Mouse (Mus musculus) MEL-GATA-1-ER (cell line): ENCODE results near the gene Mis12.

ENCODE experiments used
- DNase-seq: peaks from one replicate; pipeline ENCODE4 v3.0.0-alpha.2; 2012; ENCODE audit warnings: low read depth; ENCODE audit errors: extremely low read depth

The Mis12 gene

GRCm38 (mm10) chr11:71019201-71020068, at the start of gene Mis12, which contains the start of gene Derl2:
Gene Mis12 (plus strand): TSS chr11:71019611.
Gene Derl2 (minus strand): TSS chr11:71019841.
- peak; percentile 99 for DNase-seq

GRCm38 (mm10) chr11:70969821-70970559, 49.4 kb upstream of the Mis12 start, which contains the start of the genes Nup88 and Rpain:
Gene Nup88 (minus strand): TSS chr11:70969973.
Gene Rpain (plus strand): TSS chr11:70970213.
- DNase-seq = peak; percentile 96

- DNase-seq = peak; percentile 98
These were observed 48.6 kb upstream of the Mis12 start for GRCm38 (mm10) chr11:70970560-70971540.

GRCm38 (mm10) chr11:70972586-70972985, 46.8 kb upstream of the Mis12 start:
- DNase-seq = no peak

- no peak for DNase-seq
These were observed 45.5 kb upstream of the Mis12 start for GRCm38 (mm10) chr11:70973947-70974346.

- DNase-seq = no peak
These were observed 44.2 kb upstream of the Mis12 start for GRCm38 (mm10) chr11:70975193-70975592.

DNA sequence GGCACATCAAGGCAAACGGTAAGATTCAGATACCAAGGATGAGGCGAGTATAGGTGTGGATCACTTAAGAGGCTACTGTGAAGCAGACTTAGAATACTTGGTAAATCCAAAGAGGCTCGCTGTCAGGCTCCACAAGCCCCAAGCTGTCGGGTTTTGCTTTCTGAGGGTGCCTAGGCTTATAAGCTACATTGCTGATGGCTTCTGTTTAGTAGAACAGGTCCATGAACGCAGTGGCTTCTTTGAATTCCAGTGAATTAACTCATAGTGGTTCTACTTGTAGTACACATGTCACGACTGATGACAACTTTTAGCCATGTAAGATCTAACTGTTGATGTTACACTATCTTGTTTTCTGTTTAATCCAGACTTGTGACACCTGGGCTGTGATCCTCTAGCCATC, 42.1 kb upstream of the Mis12 start:
- no peak for DNase-seq

DNA sequence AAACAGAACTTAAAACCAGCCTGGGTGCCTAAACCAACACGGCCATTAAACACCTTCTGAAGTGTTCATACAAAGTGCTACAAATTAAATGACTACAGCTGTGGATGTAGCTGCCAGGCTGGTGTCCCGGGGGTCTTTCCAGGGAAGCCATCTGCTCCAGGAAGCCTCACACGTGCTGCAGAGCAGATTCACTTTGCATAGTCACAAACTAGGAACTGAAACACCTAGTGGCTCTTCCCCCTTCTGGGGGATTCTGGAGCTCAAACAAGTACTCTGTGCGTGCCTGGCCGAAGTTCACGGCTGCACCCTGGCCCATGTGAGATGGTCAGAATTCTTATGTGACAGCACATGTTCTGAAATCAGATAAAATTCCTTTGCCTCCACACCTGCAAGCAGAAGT, 39.2 kb upstream of the Mis12 start:
- no peak for DNase-seq

DNA sequence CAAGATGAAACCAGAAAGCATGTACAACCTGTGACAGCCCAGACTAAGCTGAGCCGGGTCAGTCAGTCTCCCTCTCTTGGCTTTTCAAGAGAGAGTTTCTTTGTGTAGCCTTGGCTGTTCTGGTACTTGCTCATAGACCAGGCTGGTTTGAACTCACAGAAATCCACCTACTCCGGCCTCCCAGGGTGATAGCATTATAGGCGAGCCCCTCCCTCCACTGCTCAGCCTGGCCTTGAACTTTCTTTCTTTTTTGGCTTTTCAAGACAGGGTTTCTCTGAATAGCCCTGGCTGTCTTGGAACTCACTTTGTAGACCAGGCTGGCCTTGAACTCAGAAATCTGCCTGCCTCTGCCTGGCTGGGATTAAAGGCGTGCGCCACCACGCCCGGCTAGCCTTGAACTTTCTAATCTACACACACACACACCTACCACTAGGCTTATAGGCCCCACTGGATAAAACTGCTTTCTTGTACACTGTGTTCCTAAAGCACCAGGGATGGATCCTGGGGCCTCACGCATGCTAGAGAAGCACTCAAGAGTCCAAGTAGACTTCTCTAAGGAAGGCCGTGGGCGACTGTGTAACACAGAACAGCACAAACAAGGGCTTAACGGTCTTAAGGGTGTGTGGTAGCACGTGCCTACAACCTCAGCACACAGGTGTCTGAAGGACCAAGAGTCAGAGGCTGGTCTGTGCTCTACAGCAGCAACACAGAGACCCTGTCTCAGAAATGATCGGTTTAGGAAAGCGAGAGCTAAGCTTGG, 38.5 kb upstream of the Mis12 start:
- DNase-seq = no peak

DNA sequence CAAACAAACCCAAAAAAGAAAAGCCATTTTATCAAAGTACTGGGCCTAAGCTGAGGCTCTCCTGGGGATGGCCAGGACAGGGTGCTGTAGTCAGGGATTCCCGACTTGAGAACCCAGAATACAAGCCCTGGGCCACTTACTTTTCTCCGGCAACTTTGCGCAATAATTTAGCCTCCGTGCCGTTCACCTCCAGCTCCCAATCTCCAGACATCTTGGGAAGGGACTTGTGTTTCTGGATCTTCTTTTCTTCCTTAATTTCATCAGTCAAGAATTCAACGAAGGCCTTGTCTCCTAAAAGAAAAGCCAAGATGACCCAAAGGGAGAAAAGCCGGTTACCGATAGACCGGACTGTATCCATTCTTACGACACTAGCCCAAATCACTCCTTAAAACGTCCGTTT, 37.4 kb upstream of the Mis12 start:
- DNase-seq = no peak

GRCm38 (mm10) chr11:70982557-70983228, 36.7 kb upstream of the Mis12 start, which contains the start of gene C1qbp:
Gene C1qbp (minus strand): TSS chr11:70983026.
- no peak for DNase-seq

- no peak for DNase-seq
These were observed 18.2 kb upstream of the Mis12 start for GRCm38 (mm10) chr11:71001167-71001566.

DNA sequence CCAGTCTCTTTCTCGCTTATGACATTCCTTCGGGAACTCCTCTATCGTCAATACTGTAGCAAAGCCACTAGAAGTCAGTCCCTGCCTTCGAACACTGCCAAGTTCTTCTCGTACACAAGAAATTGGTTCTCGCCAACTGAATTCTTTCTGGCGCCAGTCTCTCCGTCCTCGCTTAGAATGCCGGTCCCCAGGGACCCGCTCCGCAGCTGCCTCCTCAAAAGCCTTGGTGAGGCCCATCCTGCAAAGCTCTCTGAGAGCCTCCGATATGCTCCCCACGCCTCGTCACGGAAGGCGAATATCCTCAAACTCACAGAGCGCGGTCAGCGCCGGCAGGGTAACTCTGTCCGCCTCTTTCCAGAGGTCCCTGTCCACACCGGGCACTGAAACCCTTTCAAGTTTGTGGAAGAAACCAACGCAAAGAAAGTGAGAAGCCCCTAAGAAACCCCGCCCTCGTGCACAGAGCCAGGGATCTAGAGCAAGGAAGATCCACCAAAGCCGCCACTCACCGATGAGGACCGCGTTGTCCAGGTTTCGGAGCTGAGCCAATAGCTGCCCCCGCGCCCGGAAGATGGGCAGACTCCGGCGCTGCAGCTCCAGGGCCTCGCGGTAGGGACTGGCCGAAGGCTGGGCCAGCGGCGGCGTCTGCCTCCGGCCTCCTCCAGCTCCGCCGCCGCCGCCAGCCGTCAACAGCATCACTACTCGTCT, 15.6 kb upstream of the Mis12 start:
- peak; percentile 65 for DNase-seq

DNA sequence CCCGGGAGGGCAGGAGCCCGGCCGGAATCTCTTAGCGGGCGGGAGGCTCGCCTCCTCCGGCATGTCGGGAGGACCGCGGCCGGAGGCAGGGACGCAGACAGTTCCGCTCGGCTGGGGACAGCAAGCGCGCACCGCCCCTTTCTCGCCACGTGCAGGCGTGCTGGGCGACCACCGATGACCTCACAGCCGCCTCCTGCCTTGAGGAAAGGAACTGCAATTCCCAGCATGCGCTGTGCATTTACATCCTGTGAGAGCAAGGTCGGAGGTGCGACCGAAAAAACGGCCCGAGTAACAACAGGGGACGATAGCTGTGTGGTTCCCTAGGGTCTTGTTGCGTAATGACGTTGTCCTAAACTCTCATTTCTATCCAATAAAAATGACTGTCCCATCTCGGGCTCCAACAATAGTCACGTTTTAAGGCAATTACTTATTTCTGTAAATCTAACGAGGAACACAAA, 15.1 kb upstream of the Mis12 start, which contains the start of gene Dhx33:
TSS of gene Dhx33 (minus strand) at position 122 of the 458 bp plus-strand sequence.
- peak; percentile 99 for DNase-seq

DNA sequence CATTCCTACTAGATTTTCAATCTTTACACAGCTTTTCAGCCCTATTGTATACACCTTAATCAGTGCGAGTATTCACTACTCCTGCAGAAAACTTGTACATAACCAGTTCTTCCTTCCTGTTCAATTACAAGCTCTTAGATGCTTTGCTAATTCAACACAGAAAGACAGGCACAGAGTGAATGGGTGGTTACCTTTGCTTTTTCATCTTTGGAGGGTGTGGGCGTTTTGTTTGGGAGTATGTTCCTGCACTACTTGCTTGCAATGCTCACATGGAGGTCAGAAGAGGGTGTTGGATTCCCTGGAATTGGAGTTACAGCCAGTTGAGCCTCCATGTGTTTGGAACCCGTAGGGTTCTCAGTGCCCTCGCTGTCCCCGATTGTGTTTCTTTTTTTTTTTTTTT, 14.4 kb upstream of the Mis12 start:
- DNase-seq = no peak

- no peak for DNase-seq
These were observed 12.4 kb upstream of the Mis12 start for GRCm38 (mm10) chr11:71007026-71007425.

DNA sequence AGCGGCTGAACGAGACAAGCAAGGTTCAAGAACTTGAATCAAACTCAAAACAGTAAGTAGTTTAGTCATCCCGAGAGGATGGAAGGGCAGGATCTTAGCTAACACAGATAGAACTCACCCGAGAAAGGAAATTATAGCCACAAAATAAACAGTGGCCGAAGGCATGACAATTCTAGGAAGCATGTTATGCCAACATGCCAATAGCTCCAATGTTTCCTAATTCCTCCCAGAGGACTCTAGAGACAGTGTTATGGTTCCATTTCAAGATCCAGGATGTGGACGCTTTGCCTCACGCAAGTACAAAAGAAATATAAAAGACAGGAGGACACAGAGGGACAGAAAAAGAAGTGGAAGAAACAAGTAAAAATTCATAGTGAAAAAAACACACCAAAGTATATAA, 11.6 kb upstream of the Mis12 start:
- DNase-seq = no peak

DNA sequence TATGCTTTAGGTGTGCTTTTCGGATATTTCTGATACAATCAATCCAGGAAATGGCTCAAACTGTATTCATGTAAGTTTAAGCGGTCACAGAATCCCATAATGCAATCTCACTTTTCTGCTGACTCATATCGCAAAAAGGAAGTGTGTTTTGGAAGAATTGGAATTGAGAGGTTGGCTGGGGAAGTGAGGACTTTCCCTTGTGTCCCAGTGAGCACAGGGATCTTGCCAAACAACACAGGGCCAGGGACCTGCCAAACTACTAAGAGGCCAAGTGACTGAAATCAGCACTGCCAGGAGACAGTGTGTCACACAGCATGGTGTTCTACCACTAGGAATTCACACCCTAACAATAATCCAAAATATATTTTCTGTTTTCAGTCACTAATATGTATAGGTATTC, 11.1 kb upstream of the Mis12 start:
- no peak for DNase-seq

- DNase-seq = no peak
These were observed 6.7 kb upstream of the Mis12 start for GRCm38 (mm10) chr11:71012743-71013142.
